Mouse (Mus musculus) layer of hippocampus, adult 18-20 months (tissue): ENCODE data around the gene Matk. TPM values are rescaled to one million over a fixed set of nuclear protein-coding genes. Genes with fewer than 3 reads are reported as not detected.
"Not testable (repeated sequence)": the region's sequence is repeated elsewhere in the genome, so short reads cannot be mapped to it uniquely, and the experiment has no call there.

ENCODE experiments used
- DNase-seq, 2 experiments: peaks; one replicate each; pipeline ENCODE4 v3.0.0; 2022; ENCODE audit warnings: low spot score in 2 of 2
- long read RNA-seq: library from polyadenylated mRNA; stranded (forward); transcript quantifications from one replicate; pipeline ENCODE4 v2.0.0, GENCODE M21; 2021
- total RNA-seq, 2 experiments: library from RNA; stranded (reverse); gene quantifications; 2 replicates each; pipeline ENCODE4 v1.2.3; 2021

Matk gene
- total RNA-seq = 100 to 1,000 TPM; 204 to 214 TPM
- long read RNA-seq, transcript Matk-209 (6 exons, 860 nt) = minor isoform, 7 of 342 reads
- long read RNA-seq, transcript Matk-205 (13 exons, 1,841 nt) = minor isoform, 24 of 342 reads
- long read RNA-seq, transcript Matk-201 (13 exons, 2,228 nt) = major isoform, 141 of 342 reads
- long read RNA-seq, transcript Matk-210 (9 exons, 2,983 nt) = minor isoform, 11 of 342 reads
- long read RNA-seq, partial matches to known transcripts = 42 of 342 reads
- long read RNA-seq, other reads (novel, unspliced or antisense) = 112 of 342 reads

- peak; percentile 90 to 94 for DNase-seq
Measured at GRCm38 (mm10) chr10:81252424-81253419, at the start of gene Matk. Gene Matk, plus strand, starts transcription at chr10:81252935.

GRCm38 (mm10) chr10:81202978-81203720 lies 49.6 kb upstream of the Matk start:
- no peak for DNase-seq

- no peak for DNase-seq
Measured at GRCm38 (mm10) chr10:81204137-81204536, 48.6 kb upstream of the Matk start.

- no peak for DNase-seq
Measured at GRCm38 (mm10) chr10:81210154-81210553, 42.6 kb upstream of the Matk start.

GRCm38 (mm10) chr10:81216260-81216659 lies 36.5 kb upstream of the Matk start:
- no peak for DNase-seq

- no peak for DNase-seq
Measured at GRCm38 (mm10) chr10:81216810-81217209, 35.9 kb upstream of the Matk start.

GRCm38 (mm10) chr10:81217267-81217666 lies 35.5 kb upstream of the Matk start:
- not testable (repeated sequence) for DNase-seq

- peak in 1 of 2 experiments; percentile 57 for DNase-seq
Measured at GRCm38 (mm10) chr10:81217964-81218363, 34.8 kb upstream of the Matk start.

- no peak for DNase-seq
Measured at GRCm38 (mm10) chr10:81221402-81222015, 31.2 kb upstream of the Matk start.

- not testable (repeated sequence) for DNase-seq
Measured at GRCm38 (mm10) chr10:81223731-81224130, 29.0 kb upstream of the Matk start.

- DNase-seq = peak in 1 of 2 experiments; percentile 54
Measured at GRCm38 (mm10) chr10:81229735-81230437, 22.8 kb upstream of the Matk start.

- DNase-seq = peak; percentile 79 to 90
Measured at GRCm38 (mm10) chr10:81230438-81231332, 22.1 kb upstream of the Matk start, which contains the start of gene Atcay. Gene Atcay, minus strand, starts transcription at chr10:81230833.

GRCm38 (mm10) chr10:81231436-81231835 lies 21.3 kb upstream of the Matk start:
- no peak for DNase-seq

GRCm38 (mm10) chr10:81232580-81233225 lies 20.0 kb upstream of the Matk start, which contains the start of gene Zfr2:
Gene Zfr2, plus strand, starts transcription at chr10:81233155.
- DNase-seq = peak; percentile 90 to 92

GRCm38 (mm10) chr10:81233226-81233585 lies 19.5 kb upstream of the Matk start:
- DNase-seq = no peak

- DNase-seq = no peak
Measured at GRCm38 (mm10) chr10:81234206-81234605, 18.5 kb upstream of the Matk start.

GRCm38 (mm10) chr10:81236471-81237268 lies 16.1 kb upstream of the Matk start:
- no peak for DNase-seq

GRCm38 (mm10) chr10:81238618-81239017 lies 14.1 kb upstream of the Matk start:
- DNase-seq = no peak
